Mouse (Mus musculus): ENCODE data around the gene Tmem140.

DNA sequence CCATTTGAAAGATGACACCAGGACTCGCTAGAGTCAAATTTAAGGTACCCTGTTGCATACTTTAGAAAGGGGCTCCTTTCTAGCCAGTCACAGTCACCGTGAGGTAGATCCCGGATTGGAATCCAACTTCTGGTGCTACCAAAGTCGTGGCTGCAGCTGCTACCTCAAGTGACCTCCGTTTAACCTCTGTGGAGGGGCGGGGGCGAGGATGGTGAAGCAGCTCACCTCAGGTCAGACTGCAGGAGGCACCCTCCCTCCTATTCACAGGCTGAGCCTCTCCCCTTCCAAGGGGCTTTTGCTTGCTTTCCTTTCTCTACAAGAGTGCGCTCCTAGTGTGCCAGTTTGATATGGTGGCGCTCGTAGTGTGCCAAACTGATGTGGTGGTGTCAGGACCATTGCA, 57.0 kb downstream of the Tmem140 start, which contains the start of gene Stra8:
- TF ChIP-seq POLR2A (IDR thresholded peaks at IDR 0.05; ENCODE audit: low read depth, low read length) = no peak
- no peak for TF ChIP-seq CTCF (IDR thresholded peaks at IDR 0.05; ENCODE audit: borderline replicate concordance, insufficient read depth, low read length)
